Mouse (Mus musculus): ENCODE data around the gene Mst1.

The Mst1 gene

DNA sequence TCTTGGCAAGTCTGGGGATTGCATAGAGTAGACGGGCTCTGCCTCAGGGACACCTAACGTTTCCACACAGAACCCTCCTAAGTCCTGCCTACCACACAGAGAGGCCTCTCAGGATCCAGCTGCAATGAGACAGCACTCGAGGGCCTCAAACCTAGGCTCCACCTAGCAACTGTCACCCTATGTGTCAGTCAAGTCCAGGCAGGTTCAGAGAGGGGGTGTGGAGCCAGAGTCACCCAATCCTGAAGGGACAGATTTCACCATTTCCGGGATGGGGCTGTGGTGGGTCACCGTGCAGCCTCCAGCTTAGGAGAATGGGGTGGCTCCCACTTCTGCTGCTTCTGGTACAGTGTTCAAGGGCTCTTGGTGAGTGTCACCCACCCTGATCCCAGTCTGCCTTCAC, at the start of gene Mst1:
Gene Mst1, plus strand, starts transcription at position 269 of the 400 bp plus-strand sequence.
- DNase-seq (ENCODE audit: low spot score in 2 of 2) = no peak

DNA sequence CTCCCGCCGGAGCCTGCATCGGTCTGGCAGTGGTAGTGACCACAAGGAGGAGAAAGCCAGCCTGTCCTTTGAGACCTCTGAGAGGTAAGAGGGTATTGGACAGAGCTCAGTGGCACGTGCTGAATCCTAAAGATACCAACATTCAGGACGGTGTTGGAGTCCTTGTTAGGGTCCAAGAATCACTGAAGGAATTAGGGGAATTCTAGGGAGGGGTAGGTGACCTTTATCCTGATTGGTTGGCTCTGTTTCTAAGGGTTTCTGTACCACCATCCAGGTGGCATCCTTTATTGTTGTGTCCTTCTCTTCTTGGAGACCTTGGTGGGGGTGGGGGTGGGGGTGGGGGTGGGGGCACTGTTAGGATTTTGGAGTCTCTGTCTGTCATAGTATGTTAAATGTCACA, 48.1 kb upstream of the Mst1 start:
- no peak for DNase-seq (ENCODE audit: low spot score in 2 of 2)

DNA sequence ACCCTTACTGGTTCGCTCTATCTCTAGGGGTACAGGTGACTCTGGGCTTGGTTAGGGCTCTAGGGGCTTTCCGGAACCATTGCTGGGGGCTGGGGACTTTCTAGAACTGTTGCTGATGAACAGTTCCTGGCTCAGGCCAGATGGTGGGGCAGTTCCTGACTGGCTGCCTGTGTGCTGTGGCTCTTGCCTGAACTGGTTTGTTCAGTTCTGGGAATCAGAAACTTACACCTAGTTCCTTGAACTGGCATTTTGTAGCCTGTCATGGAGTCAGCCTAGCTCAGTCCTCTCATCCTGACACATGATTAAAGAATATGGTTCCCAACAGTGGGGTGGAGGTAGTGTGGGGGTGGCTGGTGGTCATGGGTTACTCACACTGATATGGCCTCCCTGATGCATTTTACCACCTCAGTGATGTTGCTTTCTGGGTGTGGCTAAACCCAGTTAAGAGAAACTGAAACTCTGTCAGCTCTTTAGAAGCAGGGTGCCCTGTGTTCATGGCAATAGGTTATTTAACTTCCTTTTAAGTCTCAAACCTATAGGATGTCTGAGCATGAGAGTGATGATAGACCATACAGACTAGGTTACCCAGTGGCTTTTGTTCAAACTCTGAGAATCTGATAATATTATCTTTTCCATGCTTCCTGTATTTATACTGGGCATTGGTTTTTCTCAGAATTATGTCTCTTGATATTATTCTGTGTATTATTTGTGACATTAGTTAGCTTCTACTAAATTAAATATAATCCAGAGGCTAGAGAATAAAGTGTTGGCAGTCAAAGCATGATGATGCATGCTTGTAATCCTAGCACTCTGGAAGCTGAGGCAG, 44.7 kb upstream of the Mst1 start:
- no peak for DNase-seq (ENCODE audit: low spot score in 2 of 2)

DNA sequence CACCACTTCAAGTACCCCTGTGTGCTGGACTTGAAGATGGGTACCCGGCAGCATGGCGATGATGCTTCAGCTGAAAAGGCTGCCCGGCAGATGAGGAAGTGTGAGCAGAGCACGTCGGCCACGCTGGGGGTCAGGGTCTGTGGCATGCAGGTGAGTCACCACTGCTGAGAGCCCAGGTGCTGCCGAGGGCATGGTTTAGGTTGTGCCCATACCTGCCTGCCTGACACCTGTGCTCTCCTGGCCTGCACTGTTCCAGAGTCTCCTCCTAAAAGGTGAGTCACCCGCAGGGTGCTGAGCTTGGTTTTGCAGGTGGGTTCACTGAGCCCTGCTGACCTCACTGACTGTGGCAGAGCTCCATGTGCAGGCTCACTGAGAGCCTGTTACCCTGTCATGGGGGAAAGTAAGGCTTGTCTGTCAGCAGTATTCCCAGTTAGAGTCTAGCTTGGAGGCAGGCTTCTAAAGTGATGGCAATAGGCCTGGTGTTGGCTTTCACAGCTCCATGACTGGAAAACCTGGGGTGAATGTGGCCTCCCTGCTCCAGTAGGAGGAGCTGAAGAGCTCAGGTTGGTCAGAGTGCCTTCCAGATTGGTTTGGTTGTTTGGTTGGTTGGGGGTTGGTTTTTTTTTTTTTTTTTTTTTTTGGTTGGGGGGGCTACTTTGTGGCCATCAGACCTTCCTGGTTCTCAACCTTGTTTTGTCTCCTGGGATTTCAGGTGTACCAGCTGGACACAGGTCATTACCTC, 35.3 kb upstream of the Mst1 start:
- no peak for DNase-seq (ENCODE audit: low spot score in 2 of 2)

DNA sequence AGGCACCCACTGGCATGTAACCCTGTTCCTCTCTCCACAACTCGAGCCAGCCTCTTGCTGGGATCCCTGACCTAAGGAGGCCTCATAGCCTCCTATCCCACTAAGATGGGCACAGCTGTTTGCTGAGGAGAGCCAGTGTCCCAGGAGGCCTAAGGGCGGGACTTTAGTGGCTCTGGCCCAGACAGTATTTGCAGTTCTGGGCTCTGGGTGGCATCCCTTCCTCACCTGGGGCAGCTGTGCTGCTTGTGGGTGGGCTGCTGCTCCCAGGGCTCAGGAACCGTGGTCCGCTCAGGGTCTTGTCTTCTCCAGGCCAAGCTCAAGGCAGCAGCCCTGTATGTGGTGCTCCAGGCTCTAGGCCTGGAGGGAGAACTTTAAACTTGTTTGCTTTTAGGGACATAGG, 33.7 kb upstream of the Mst1 start:
- no peak for DNase-seq (ENCODE audit: low spot score in 2 of 2)

DNA sequence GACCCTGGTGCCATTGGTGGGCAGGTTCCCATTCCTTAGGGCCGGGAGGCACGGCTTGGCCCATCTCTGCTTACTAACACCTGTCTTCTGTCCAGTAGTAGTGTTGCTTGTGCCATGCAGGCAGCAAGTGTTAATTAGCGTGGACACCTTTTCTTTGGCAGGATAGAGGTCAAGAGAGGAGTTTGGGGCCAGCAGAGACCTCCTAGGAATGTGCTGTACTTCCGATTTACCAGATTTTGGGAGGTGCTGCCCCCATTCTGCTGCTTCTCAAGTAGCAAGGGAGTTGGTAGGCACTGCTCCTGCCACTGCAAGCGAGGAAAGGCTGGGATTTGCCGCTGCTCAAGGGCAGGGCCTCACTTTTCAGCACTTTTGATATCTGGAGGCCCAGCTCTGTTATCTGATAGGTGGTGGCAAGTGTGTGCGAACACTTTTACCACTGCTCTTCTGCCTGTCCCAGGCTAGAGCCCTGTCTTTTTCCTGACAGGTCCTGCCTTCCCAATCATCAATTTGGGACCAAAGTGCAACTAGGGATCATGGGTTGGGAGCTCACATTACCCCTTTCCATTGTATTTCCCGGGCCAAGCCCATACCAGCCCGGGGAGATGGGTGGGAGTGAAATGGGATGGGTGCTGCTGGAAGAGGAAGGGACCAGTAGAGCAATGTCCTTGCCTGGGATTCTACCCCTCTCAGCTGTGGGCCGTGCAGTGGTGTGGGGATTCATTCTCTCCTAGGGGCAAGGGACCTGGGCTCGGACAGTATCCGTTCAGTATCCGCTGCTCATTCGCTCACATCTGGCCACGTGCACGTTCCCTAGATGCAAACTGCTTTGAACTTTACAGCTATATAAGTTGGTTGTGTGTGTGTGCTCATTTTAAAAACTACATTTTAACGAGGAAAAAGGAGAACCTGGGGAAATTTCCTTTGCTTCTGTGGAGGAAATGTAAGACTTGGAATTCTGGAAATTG, 32.4 kb upstream of the Mst1 start:
- DNase-seq (ENCODE audit: low spot score in 2 of 2) = no peak

DNA sequence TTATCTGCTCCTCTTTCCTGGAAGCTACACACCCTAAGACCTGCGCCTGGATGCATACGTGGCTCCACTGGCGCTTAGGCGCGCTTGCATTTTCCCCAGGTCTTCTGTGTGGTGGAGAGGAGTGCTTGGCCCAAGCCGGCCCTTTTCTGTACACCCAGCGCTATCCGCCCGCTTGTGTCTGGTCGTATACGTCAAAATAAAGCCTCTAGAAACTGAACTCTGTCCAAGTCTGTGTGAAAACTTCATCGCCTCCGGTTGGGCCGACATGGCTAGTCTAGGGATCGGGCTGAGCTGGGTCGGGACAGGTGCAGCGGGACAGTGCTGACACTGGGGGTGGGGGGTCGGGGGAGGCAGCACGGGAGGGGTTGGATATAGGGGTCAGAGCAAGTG, 31.7 kb upstream of the Mst1 start:
- no peak for DNase-seq (ENCODE audit: low spot score in 2 of 2)

DNA sequence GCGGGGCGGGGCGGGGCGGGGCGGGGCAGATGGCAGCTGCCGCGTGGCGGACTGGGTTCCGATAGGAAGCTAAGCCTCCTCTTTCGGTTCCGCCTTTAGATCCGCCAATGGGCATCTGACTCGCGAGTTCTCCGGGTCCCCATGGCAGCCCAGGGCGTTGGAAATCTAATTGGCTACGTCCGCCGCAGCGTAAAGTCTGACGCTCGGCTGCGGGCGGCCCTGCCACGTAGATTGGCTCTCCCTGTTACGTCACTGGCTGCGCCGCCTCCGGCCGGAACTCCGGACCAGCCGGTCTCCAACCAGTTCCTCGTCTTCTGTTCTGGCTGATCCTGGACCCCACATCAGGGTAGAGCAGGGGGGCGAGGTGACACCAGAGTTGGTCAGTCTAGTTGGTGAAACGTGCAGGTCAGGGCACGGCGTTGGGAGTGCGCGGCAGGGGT, 31.2 kb upstream of the Mst1 start, which contains the start of gene Gmppb:
Gene Gmppb, plus strand, starts transcription at position 227 of the 440 bp plus-strand sequence.
- DNase-seq (ENCODE audit: low spot score in 2 of 2) = peak; percentile 96

DNA sequence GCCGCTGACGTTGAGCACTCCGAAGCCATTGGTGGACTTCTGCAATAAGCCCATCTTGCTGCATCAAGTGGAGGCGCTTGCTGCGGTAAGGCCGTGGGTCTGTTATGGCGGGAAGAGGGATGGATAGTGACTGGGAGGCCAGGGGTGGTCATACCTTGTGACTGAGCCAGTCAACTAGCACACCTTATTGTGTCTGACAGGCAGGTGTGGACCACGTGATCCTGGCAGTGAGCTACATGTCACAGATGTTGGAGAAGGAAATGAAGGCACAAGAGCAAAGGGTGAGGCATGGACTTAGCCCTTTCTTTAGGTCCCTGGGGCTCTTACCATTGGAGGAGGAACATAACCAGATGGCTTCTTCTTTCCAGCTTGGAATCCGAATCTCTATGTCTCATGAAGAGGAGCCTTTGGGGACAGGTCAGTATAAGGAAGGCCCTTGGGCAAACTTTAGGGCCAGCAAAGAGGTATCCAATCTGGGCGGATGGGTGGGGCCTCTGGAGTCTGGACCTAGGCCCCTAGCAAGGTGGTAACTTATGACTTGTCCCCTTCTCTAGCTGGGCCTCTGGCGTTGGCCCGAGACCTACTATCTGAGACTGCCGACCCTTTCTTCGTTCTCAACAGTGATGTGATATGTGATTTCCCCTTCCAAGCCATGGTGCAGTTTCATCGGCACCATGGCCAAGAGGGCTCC, 30.5 kb upstream of the Mst1 start:
- no peak for DNase-seq (ENCODE audit: low spot score in 2 of 2)

DNA sequence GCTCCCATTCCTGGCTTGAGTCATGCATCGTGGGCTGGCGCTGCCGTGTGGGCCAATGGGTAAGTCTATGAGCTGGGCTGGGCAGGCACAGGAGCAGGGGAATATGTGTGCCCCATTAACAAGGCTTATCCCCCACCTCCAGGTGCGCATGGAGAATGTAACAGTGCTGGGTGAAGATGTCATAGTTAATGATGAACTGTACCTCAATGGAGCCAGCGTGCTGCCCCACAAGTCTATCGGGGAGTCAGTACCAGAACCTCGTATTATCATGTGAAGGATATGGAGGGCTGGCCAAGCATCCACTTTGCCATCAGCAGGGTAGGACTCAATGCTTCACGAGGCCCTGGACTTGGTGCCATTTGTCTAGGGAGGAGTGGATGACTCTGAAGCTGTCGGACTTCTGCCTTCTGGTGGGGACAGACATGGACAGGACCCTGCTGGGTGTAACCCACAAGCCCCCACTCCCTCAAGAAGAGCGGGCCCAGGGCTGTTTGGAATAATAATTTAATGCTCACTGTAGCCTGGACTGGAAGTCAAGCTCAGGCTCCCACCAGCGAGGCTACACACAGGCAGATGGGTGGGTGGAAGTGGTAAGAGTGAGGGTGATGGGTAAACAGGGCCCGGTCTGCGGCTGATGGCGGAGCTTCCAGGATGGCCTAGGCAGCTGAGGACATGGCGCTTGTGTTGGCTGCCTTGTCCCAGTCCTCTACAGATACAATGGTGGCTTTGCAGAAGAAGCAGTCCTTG, 28.9 kb upstream of the Mst1 start:
- no peak for DNase-seq (ENCODE audit: low spot score in 2 of 2)

DNA sequence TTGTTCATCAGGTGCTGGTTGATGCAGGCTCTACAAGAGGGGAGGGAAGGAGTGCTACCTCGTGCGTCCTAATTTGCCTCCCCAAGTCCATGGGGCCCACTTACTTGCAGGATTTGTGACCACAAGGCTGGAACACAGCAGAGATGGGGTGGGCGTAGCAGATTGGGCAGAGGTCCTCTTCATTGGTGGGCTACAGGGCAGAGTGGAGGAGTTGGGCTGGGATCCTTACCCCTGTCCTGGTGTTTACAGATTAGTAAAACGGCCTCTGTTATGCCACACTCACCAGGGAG, 28.4 kb upstream of the Mst1 start:
- no peak for DNase-seq (ENCODE audit: low spot score in 2 of 2)

DNA sequence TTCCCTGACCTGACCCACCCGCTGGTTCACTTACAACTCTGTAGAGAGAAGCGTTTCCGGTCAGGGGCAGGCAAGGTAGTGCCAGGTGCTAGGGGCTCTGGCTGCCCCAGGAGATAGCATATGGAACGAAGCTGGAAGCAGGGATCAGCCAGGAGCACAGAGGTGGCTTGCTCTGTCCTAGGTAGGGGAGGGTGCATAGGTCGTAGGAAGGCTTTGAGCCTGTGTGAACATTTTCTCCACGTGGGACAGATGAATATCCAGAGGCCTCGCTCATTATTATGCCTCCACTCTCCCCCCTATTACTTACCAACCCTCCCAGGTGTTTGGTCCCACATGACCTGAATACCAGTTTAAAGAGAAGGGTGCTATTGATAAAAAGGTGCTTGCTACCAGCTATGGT, 27.8 kb upstream of the Mst1 start:
- DNase-seq (ENCODE audit: low spot score in 2 of 2) = no peak

DNA sequence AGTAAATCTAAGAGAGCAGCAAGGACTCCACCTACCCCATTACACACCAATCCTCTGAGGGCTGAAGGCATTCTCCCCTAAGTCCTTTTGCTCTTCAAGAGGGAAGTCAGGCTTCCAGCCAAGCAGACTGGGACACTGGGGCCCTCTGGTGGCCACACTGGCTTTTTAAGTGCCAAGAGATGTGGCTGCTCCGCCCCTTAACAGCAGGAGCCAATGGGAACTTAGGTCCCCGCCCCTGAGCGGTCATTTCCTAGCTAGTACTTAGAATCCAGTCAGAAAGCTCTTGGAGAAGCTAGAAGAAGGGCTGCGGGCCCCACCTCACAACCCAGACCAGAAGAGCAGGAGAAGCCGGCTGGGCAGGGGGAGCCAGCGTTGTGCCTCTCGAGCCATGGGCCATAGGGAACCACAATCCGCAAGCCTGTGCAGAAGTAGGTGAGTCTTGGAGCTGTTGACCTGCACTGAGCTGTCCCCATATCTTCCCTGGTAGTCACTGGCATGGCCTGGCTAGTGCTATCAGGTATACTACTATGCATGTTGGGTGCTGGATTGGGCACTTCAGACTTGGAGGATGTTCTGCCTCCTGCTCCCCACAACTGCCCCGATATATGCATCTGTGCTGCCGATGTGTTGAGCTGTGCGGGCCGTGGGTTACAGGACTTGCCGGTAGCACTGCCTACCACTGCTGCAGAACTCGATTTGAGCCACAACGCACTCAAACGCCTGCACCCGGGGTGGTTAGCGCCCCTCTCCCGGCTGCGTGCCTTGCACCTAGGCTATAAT, 27.2 kb upstream of the Mst1 start, which contains the start of gene Amigo3:
Gene Amigo3, plus strand, starts transcription at position 275 of the 780 bp plus-strand sequence.
- DNase-seq (ENCODE audit: low spot score in 2 of 2) = peak; percentile 94 to 95

DNA sequence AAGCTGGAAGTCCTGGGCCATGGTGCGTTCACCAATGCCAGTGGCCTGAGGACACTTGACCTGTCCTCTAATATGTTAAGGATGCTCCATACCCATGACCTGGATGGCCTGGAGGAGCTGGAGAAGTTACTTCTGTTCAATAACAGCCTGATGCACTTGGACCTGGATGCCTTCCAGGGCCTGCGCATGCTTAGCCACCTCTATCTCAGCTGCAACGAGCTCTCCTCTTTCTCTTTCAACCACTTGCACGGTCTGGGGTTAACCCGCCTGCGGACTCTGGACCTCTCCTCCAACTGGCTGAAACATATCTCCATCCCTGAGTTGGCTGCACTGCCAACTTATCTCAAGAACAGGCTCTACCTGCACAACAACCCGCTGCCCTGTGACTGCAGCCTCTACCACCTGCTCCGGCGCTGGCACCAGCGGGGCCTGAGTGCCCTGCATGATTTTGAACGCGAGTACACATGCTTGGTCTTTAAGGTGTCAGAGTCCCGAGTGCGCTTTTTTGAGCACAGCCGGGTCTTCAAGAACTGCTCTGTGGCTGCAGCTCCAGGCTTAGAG, 26.5 kb upstream of the Mst1 start:
- DNase-seq (ENCODE audit: low spot score in 2 of 2) = no peak

DNA sequence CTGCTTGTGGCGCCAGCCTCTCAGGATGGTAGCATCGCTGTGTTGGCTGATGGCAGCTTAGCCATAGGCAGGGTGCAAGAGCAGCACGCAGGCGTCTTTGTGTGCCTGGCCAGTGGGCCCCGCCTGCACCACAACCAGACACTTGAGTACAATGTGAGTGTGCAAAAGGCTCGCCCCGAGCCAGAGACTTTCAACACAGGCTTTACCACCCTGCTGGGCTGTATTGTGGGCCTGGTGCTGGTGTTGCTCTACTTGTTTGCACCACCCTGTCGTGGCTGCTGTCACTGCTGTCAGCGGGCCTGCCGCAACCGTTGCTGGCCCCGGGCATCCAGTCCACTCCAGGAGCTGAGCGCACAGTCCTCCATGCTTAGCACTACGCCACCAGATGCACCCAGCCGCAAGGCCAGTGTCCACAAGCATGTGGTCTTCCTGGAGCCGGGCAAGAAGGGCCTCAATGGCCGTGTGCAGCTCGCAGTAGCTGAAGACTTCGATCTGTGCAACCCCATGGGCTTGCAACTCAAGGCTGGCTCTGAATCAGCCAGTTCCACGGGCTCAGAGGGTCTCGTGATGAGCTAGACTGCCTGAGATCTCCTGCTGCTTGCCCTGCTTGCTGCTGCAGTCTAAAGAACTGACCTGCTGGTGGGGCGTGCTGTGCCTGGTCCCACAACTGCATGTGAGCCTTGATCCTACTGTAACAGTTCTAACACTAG, 25.8 kb upstream of the Mst1 start:
- DNase-seq (ENCODE audit: low spot score in 2 of 2) = no peak

DNA sequence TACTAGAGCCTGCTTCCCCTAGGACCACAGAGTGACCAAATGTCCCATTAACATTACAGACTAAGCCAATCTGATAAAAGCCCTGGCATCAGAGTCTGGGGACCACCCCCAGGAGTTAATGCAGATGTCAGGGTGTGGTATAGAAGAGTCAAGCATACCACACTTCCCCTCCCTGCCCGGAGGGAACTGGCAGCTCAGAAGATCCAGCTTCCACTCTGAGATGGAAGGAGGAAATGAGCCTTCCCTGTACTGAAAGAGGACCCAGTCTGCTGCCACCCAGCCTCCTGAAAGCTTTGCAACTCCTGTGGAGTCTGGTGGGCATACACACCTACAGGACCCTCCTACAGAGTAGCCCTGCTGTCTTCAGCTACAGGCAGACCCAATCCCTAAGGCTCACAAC, 25.2 kb upstream of the Mst1 start:
- DNase-seq (ENCODE audit: low spot score in 2 of 2) = no peak

DNA sequence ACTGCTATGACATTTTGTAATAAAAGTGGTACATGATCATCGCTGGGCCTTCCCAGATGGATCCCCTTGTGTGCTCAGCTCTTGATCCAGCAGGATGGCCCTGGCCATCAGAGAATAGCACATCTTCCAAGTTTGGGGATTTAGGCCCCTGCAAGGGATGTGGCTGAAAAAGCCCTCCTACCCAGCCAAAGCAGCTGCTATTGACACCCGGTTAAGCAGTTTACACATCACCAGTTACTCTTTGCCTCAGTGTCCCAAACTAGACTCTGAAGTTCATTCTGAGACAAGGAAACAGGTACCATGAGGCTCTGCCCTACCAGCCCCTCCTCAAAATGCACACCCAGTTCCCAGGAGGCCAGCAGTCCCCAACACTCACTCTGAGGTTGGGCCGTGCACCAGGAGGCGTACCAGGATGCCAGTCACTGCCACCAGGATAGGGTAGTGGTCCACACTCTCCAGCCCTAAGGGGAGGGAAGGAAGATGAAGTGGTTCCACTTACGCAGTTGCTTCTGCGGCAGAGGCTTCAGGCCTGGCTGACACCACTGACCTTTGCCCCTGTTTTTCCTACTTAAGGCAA, 24.5 kb upstream of the Mst1 start:
- DNase-seq (ENCODE audit: low spot score in 2 of 2) = no peak

Measured in frontal cortex, postnatal 10 days (tissue).